Mouse (Mus musculus): ENCODE data around the gene Nlrc3. TPM values are rescaled to one million over a fixed set of nuclear protein-coding genes. Genes with fewer than 3 reads are reported as not detected.

Gene Nlrc3
- 1 to 10 TPM; 1.7 to 2.6 TPM for total RNA-seq (2023)

DNA sequence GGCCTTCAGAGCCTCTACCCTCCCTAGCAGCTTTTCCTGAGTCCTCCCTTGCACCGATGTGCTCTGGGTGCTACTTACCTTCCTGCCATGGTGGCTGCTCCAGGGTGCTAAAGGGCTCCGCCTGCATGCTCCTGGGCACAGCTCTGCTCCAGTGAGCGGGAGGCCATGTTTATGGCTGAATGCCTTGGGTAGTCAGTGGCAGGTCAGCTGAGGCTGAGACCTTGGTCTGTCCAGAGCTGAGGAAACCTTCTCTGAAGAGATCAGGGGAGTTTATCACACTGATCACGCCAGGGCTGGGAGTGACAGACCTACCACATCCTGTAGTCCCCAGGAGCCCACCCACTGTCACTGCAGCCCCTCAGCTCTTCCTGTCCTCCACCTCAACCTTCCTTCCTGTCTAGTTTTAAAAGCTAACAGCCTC, at the start of gene Nlrc3:
Nlrc3 (minus strand) TSS at position 382 of the 421 bp plus-strand sequence.

DNA sequence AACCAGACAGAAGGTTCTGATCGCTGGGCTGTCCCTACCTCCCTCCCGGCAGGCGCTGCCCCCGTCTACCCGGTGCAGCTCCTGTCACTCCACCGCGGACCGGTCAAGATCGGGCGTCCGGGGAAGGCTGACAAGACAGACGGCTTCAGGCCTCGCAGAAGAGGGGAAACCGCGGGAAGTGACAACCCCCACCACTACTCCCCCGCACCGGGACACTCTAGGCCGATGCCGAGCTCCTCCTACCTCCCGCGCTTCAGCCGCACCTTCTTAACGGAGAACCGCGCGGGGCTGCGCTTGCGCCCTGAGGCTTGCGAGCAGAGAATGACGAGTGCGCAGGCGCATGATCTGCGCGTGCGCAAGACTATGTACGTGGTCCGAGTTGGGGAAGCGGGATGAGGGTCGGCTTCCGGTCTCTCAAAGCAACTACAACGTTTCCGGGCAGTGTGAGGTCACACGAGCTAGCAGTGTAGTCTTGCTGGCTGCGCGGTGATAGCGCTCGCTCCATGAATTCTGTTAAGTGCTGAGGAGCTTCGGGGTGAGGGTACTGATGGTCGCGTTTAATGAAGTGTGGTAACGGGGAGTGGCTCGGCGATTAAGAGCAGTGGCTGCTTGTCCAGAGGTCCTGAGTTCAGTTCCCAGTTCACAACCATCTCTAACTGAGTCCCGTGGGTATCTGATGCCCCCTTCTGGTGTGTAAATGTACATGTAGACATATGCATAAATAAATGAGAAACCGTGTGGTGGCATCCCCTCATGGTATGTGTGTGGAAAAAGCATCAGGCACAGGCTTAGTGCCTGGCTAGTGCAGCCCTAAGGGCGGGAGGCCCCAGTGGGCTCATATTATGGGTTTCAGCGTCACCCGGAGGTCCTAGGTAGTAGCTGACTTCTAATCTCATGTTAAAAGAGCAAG, 27.3 kb upstream of the Nlrc3 start, which contains the start of gene Slx4:
Slx4 (minus strand) TSS at position 282 of the 910 bp plus-strand sequence.

DNA sequence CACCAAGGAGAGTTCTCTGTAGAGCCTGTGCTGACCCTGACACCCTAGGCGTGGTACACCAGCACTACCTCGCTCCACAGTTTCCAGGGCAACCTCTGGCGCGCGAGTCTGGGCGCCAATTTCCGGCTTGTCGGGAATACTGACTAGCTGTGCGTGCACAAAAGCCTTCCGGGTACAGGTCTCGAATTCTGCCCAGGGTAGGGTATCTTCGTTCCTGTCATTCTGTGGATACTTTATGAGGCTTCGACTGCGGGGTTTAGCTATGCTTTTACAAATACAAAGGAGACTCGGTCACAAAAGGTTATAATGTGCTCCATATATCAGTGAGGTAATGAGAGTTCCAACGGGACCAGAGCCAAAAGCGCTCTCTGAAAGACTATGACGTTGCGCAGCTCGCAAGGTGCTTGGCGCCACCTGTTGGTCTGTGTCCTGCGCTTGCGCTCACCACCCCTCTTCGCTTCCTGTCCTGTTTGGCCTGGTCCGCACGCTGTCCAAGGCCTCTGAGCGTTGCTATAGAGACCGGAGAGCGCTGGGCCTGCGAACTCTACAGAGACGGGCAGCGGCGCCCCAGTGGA, 67.8 kb downstream of the Nlrc3 start, which contains the start of the genes 1700037C18Rik and Cluap1:
1700037C18Rik (minus strand) TSS at position 153 of the 575 bp plus-strand sequence.
Cluap1 (plus strand) TSS at position 265 of the 575 bp plus-strand sequence.

Other genes with a start within 250 kb of the Nlrc3 start
- gene Zfp263, start 232.5 kb downstream of the Nlrc3 start, total RNA-seq (2023) = 10 to 100 TPM; 76.8 to 78.0 TPM
- gene Olfr15, start 145.8 kb downstream of the Nlrc3 start, total RNA-seq (2023) = not detected
- under 1 TPM; 0.39 to 0.64 TPM for gene Zfp174, start 129.4 kb downstream of the Nlrc3 start, total RNA-seq (2023)
- 100 to 1,000 TPM; 118 to 130 TPM for gene Naa60, start 104.3 kb downstream of the Nlrc3 start, total RNA-seq (2023)
- 10 to 100 TPM; 11.8 to 17.2 TPM for gene Zfp597, start 92.1 kb downstream of the Nlrc3 start, total RNA-seq (2023)
- gene Gm20695, start 92.0 kb downstream of the Nlrc3 start, total RNA-seq (2023) = 1 to 10 TPM; 1.0 to 2.8 TPM
- 1 to 10 TPM; 3.7 to 4.3 TPM for gene 1700037C18Rik, start 67.9 kb downstream of the Nlrc3 start, total RNA-seq (2023)
- gene Cluap1, start 67.8 kb downstream of the Nlrc3 start, total RNA-seq (2023) = 10 to 100 TPM; 11.0 to 13.2 TPM
- 10 to 100 TPM; 30.3 to 34.9 TPM for gene Slx4, start 27.1 kb upstream of the Nlrc3 start, total RNA-seq (2023)
- gene Dnase1, start 60.3 kb upstream of the Nlrc3 start, total RNA-seq (2023) = not detected
- 10 to 100 TPM; 39.4 to 41.5 TPM for gene Trap1, start 101.2 kb upstream of the Nlrc3 start, total RNA-seq (2023)
- gene Crebbp, start 237.4 kb upstream of the Nlrc3 start, total RNA-seq (2023) = 100 to 1,000 TPM; 108 to 119 TPM

Measured in monocyte, adult 59 days (primary cell).